Mouse (Mus musculus) bone marrow macrophage, adult 2 months (primary cell): Measurements from ENCODE around the gene Klhdc7b. TPM values are rescaled to one million over a fixed set of nuclear protein-coding genes. Genes with fewer than 3 reads are reported as not detected.

Experiments
- H3K27ac ChIP-seq: 2 replicates; pipeline ENCODE4 v1.5.1; 2012; ENCODE audit warnings: low read depth, low read length; ENCODE audit not compliant: insufficient read depth
- H3K4me1 ChIP-seq: 2 replicates; pipeline ENCODE4 v1.6.1; 2012; ENCODE audit warnings: low read length; ENCODE audit not compliant: control insufficient read depth, insufficient read depth
- H3K4me3 ChIP-seq: 2 replicates; pipeline ENCODE4 v1.5.1; 2012; ENCODE audit warnings: mild to moderate bottlenecking, low read length, moderate library complexity; ENCODE audit not compliant: insufficient read depth
- CTCF ChIP-seq: IDR thresholded peaks from 2 replicates; pipeline ENCODE4 v1.5.1; 2012; ENCODE audit warnings: low read depth, mild to moderate bottlenecking, low read length, moderate library complexity
- POLR2A ChIP-seq: IDR thresholded peaks from 2 replicates; pipeline ENCODE4 v1.6.1; 2012; ENCODE audit warnings: mild to moderate bottlenecking, low read depth, low read length, borderline replicate concordance
- polyA plus RNA-seq: library from polyadenylated mRNA; stranded (reverse); fragments of >200 nt; gene quantifications from 2 replicates; pipeline ENCODE4 v1.2.4, GENCODE M21; 2012; ENCODE audit not compliant: missing spikeins, insufficient read depth, insufficient read length

Gene Klhdc7b
- polyA plus RNA-seq, 1 experiment = not detected

- no peak overlapping the region for H3K27ac ChIP-seq
- TF ChIP-seq POLR2A = no peak
- no peak for TF ChIP-seq CTCF
These were observed 47.1 kb downstream of the Klhdc7b start for GRCm38 (mm10) chr15:89431806-89432205.

GRCm38 (mm10) chr15:89432946-89433345, 48.2 kb downstream of the Klhdc7b start:
- Histone ChIP-seq H3K4me1 (peaks cover 12% of the 10 kb centered on the region), H3K4me3 (no peak overlapping the region), H3K27ac (no peak overlapping the region)
- TF ChIP-seq CTCF (no peak), POLR2A (no peak)

More at GRCm38 (mm10) chr15:89431806-89432205, 47.1 kb downstream of the Klhdc7b start:
- peaks cover 24% of the 10 kb centered on the region for H3K4me1 ChIP-seq
- H3K4me3 ChIP-seq = no peak overlapping the region

- Histone ChIP-seq H3K4me3 (no peak overlapping the region), H3K27ac (no peak overlapping the region), H3K4me1 (peaks cover 9% of the 10 kb centered on the region)
- no peak for TF ChIP-seq CTCF
- TF ChIP-seq POLR2A = no peak
These were observed 49.4 kb downstream of the Klhdc7b start for GRCm38 (mm10) chr15:89434136-89434535.

- H3K4me1 ChIP-seq = peaks cover 7% of the 10 kb centered on the region
- H3K27ac ChIP-seq = no peak overlapping the region
- TF ChIP-seq CTCF (no peak), POLR2A (no peak)
- H3K4me3 ChIP-seq = no peak overlapping the region
These were observed 51.2 kb downstream of the Klhdc7b start for GRCm38 (mm10) chr15:89435878-89436277.

Other genes with a start within 250 kb of the Klhdc7b start
- gene Mapk12, start 244.2 kb upstream of the Klhdc7b start, polyA plus RNA-seq = not detected in 2 replicates
- gene Mapk11, start 235.3 kb upstream of the Klhdc7b start, polyA plus RNA-seq = 2.2 and 2.7 TPM in 2 replicates
- 432 and 457 TPM in 2 replicates for gene Plxnb2, start 204.1 kb upstream of the Klhdc7b start, polyA plus RNA-seq
- gene Dennd6b, start 188.4 kb upstream of the Klhdc7b start, polyA plus RNA-seq = 3.4 and 3.8 TPM in 2 replicates
- gene Ppp6r2, start 173.4 kb upstream of the Klhdc7b start, polyA plus RNA-seq = 31.6 and 32.7 TPM in 2 replicates
- 71.1 and 79.8 TPM in 2 replicates for gene Sbf1, start 69.6 kb upstream of the Klhdc7b start, polyA plus RNA-seq
- gene Adm2, start 62.2 kb upstream of the Klhdc7b start, polyA plus RNA-seq = not detected in 2 replicates
- not detected in 2 replicates for gene Miox, start 50.5 kb upstream of the Klhdc7b start, polyA plus RNA-seq
- gene Lmf2, start 29.3 kb upstream of the Klhdc7b start, polyA plus RNA-seq = 48.1 and 48.9 TPM in 2 replicates
- gene Ncaph2, start 29.2 kb upstream of the Klhdc7b start, polyA plus RNA-seq = 140 and 142 TPM in 2 replicates
- 12.5 and 15.3 TPM in 2 replicates for gene Sco2, start 11.1 kb upstream of the Klhdc7b start, polyA plus RNA-seq
- gene Tymp, start 7.9 kb upstream of the Klhdc7b start, polyA plus RNA-seq = 0.28 TPM in 1 of 2 replicates, not detected in the other
- gene Odf3b, start 5.6 kb upstream of the Klhdc7b start, polyA plus RNA-seq = not detected in 2 replicates
- not detected in 2 replicates for gene Syce3, start 25.6 kb downstream of the Klhdc7b start, polyA plus RNA-seq
- 2.0 TPM in 1 of 2 replicates, not detected in the other for gene Cpt1b, start 40.9 kb downstream of the Klhdc7b start, polyA plus RNA-seq
- 0.72 and 1.1 TPM in 2 replicates for gene C730034F03Rik, start 44.7 kb downstream of the Klhdc7b start, polyA plus RNA-seq
- 0.94 and 1.1 TPM in 2 replicates for gene Gm44502, start 44.8 kb downstream of the Klhdc7b start, polyA plus RNA-seq
- 115 and 138 TPM in 2 replicates for gene Chkb, start 45.0 kb downstream of the Klhdc7b start, polyA plus RNA-seq
- gene Mapk8ip2, start 69.0 kb downstream of the Klhdc7b start, polyA plus RNA-seq = not detected in 2 replicates
- 30.4 and 33.6 TPM in 2 replicates for gene Arsa, start 92.5 kb downstream of the Klhdc7b start, polyA plus RNA-seq
- not detected in 2 replicates for gene Shank3, start 114.7 kb downstream of the Klhdc7b start, polyA plus RNA-seq
- not detected in 2 replicates for gene Acr, start 183.4 kb downstream of the Klhdc7b start, polyA plus RNA-seq
- 12.0 and 12.3 TPM in 2 replicates for gene Rabl2, start 207.0 kb downstream of the Klhdc7b start, polyA plus RNA-seq